Mouse (Mus musculus) forebrain, postnatal 0 days (tissue): ENCODE data around the gene Swt1. TPM values are rescaled to one million over a fixed set of nuclear protein-coding genes. Genes with fewer than 3 reads are reported as not detected.

ENCODE experiments used
- ATAC-seq: fragments of 200-750 bp; cut with Nextera tagmentation; 2 replicates; pipeline ENCODE4 v1.8.0; 2017; ENCODE audit warnings: mild to moderate bottlenecking, moderate library complexity
- DNase-seq: peaks from one replicate; pipeline ENCODE4 v3.0.0-alpha.2; 2015
- H3K27ac ChIP-seq: fragments of 300-500 bp; sonication (generic); 2 replicates; pipeline ENCODE4 v1.5.1; 2014; ENCODE audit warnings: low read depth, mild to moderate bottlenecking, antibody characterized with exemption, low read length, moderate library complexity, mixed read lengths
- H3K27me3 ChIP-seq: fragments of 300-500 bp; sonication (generic); 2 replicates; pipeline ENCODE4 v1.6.1; 2014; ENCODE audit warnings: mild to moderate bottlenecking, low read length, mixed read lengths; ENCODE audit not compliant: insufficient read depth
- H3K36me3 ChIP-seq: fragments of 300-500 bp; sonication (generic); 2 replicates; pipeline ENCODE4 v1.6.1; 2014; ENCODE audit warnings: mild to moderate bottlenecking, moderate library complexity; ENCODE audit not compliant: insufficient read depth
- H3K4me1 ChIP-seq: fragments of 300-500 bp; sonication (generic); 2 replicates; pipeline ENCODE4 v1.6.1; 2014; ENCODE audit warnings: antibody characterized with exemption; ENCODE audit not compliant: insufficient read depth
- H3K4me2 ChIP-seq: fragments of 300-500 bp; sonication (generic); 2 replicates; pipeline ENCODE4 v1.6.1; 2014; ENCODE audit warnings: low read depth, mild to moderate bottlenecking, moderate library complexity
- H3K4me3 ChIP-seq: fragments of 300-500 bp; sonication (generic); 2 replicates; pipeline ENCODE4 v1.5.1; 2014; ENCODE audit warnings: low read depth, low read length, mixed read lengths
- H3K9ac ChIP-seq: fragments of 300-500 bp; sonication (generic); 2 replicates; pipeline ENCODE4 v1.6.1; 2014; ENCODE audit warnings: mild to moderate bottlenecking
- H3K9me3 ChIP-seq: fragments of 300-500 bp; sonication (generic); 2 replicates; pipeline ENCODE4 v1.6.1; 2016; ENCODE audit warnings: low read length
- CTCF ChIP-seq: sonication (generic); IDR thresholded peaks from 2 replicates; pipeline ENCODE4 v1.5.1; 2016; ENCODE audit warnings: antibody characterized with exemption, control low read depth, low read depth
- WGBS: fragments of 180-500 bp; shearing (Covaris S2); extraction: QIAGEN DNeasy Blood & Tissue Kit; methylation state at CpG from one replicate; pipeline ENCODE4 v1.1.7; 2014; 5-methylcytosine and 5-hydroxymethylcytosine counted together
- polyA plus RNA-seq: library from polyadenylated mRNA; unstranded; fragments of >200 nt; fragmentation: Nextera tagmentation; extraction: Ambion mirVana; gene quantifications from 2 replicates; pipeline ENCODE4 v1.2.1, GENCODE M21; 2015
- total RNA-seq: library from RNA; depleted of rRNA; stranded (reverse); fragments of >200 nt; gene quantifications from 2 replicates; pipeline ENCODE4 v1.2.3, GENCODE M21; 2014

The Swt1 gene
- total and polyA plus RNA-seq, 2 experiments from 2014 or later, result 12.6 to 14.4 TPM

GRCm38 (mm10) chr1:151451946-151452345 is 23.7 kb upstream of the Swt1 start:
- Histone ChIP-seq H3K27ac (no peak overlapping the region), H3K4me2 (no peak overlapping the region), H3K27me3 (no peaks in the 10 kb centered on the region), H3K9ac (no peak overlapping the region), H3K4me1 (no peaks in the 10 kb centered on the region), H3K36me3 (peaks cover 54% of the 10 kb centered on the region), H3K4me3 (no peak overlapping the region), H3K9me3 (no peaks in the 10 kb centered on the region)
- DNase-seq (no peak), ATAC-seq (no peak)
- TF ChIP-seq CTCF, result no peak
- WGBS, result 96% methylated on average over 11 of the region's 11 CpGs

GRCm38 (mm10) chr1:151450851-151451250 is 22.6 kb upstream of the Swt1 start:
- no peak overlapping the region for H3K4me3 ChIP-seq
- ATAC-seq (peak; percentile 48; the same call in 1 of the 2 replicates), DNase-seq (no peak)
- no peaks in the 10 kb centered on the region for H3K27me3 ChIP-seq
- H3K27ac ChIP-seq, result no peak overlapping the region
- whole genome bisulfite sequencing, result 96% methylated on average over 1 of the region's 2 CpGs
- peak; percentile 37; the same call in 1 of the 2 replicates for TF ChIP-seq CTCF
- H3K4me1 ChIP-seq, result no peaks in the 10 kb centered on the region
- no peak overlapping the region for H3K9ac ChIP-seq
- no peaks in the 10 kb centered on the region for H3K9me3 ChIP-seq
- H3K36me3 ChIP-seq, result peaks cover 56% of the 10 kb centered on the region
- no peak overlapping the region for H3K4me2 ChIP-seq

- DNase-seq, result no peak
- ATAC-seq, result no peak
- Histone ChIP-seq H3K36me3 (peaks cover 61% of the 10 kb centered on the region), H3K9me3 (no peaks in the 10 kb centered on the region), H3K4me2 (no peak overlapping the region), H3K27ac (no peak overlapping the region), H3K27me3 (no peaks in the 10 kb centered on the region), H3K9ac (no peak overlapping the region), H3K4me3 (no peak overlapping the region), H3K4me1 (no peaks in the 10 kb centered on the region)
- TF ChIP-seq CTCF, result no peak
- WGBS, result 92% methylated on average over 10 of the region's 10 CpGs
Observed at GRCm38 (mm10) chr1:151449866-151450265, 21.6 kb upstream of the Swt1 start.

GRCm38 (mm10) chr1:151435431-151435830 is 7.2 kb upstream of the Swt1 start:
- H3K9me3 ChIP-seq, result no peaks in the 10 kb centered on the region
- H3K4me2 ChIP-seq, result no peak overlapping the region
- ATAC-seq (no peak), DNase-seq (no peak)
- no peak overlapping the region for H3K9ac ChIP-seq
- peaks cover 41% of the 10 kb centered on the region for H3K36me3 ChIP-seq
- no peak for TF ChIP-seq CTCF
- no peaks in the 10 kb centered on the region for H3K27me3 ChIP-seq
- no peak overlapping the region for H3K4me3 ChIP-seq
- no peak overlapping the region for H3K27ac ChIP-seq
- no peaks in the 10 kb centered on the region for H3K4me1 ChIP-seq
- 94% methylated on average over 6 of the region's 6 CpGs for WGBS

- peak overlapping the region; percentile 82 for H3K4me3 ChIP-seq
- peaks cover 5% of the 10 kb centered on the region for H3K36me3 ChIP-seq
- peak overlapping the region; percentile 59 for H3K4me2 ChIP-seq
- peaks cover 10% of the 10 kb centered on the region for H3K4me1 ChIP-seq
- DNase-seq (no peak), ATAC-seq (no peak)
- no peaks in the 10 kb centered on the region for H3K9me3 ChIP-seq
- no peaks in the 10 kb centered on the region for H3K27me3 ChIP-seq
- WGBS, result 29% methylated on average over 9 of the region's 9 CpGs
- no peak for TF ChIP-seq CTCF
- H3K9ac ChIP-seq, result peak overlapping the region; percentile 89
- H3K27ac ChIP-seq, result peak overlapping the region; percentile 96
Observed at GRCm38 (mm10) chr1:151429316-151429715, 1.1 kb upstream of the Swt1 start.

- DNase-seq (no peak), ATAC-seq (peak; percentile 10)
- peak overlapping the region; percentile 82 for H3K4me3 ChIP-seq
- peak overlapping the region; percentile 89 for H3K9ac ChIP-seq
- H3K9me3 ChIP-seq, result no peaks in the 10 kb centered on the region
- WGBS, result under 1% methylated on average over 26 of the region's 26 CpGs
- peak overlapping the region; percentile 68 for H3K4me2 ChIP-seq
- H3K27me3 ChIP-seq, result no peaks in the 10 kb centered on the region
- peak overlapping the region; percentile 42 for H3K27ac ChIP-seq
- no peaks in the 10 kb centered on the region for H3K36me3 ChIP-seq
- TF ChIP-seq CTCF, result no peak
- peaks cover 10% of the 10 kb centered on the region for H3K4me1 ChIP-seq
Observed at GRCm38 (mm10) chr1:151427888-151428262, 380 bp downstream of the Swt1 start.

- Histone ChIP-seq H3K4me3 (peak overlapping the region; percentile 82), H3K4me1 (peaks cover 10% of the 10 kb centered on the region), H3K9me3 (no peaks in the 10 kb centered on the region), H3K27me3 (no peaks in the 10 kb centered on the region), H3K27ac (no peak overlapping the region), H3K9ac (no peak overlapping the region; the same call in 1 of the 2 replicates), H3K4me2 (peak overlapping the region; percentile 68), H3K36me3 (peaks cover 5% of the 10 kb centered on the region; the same call in 1 of the 2 replicates)
- no peak for TF ChIP-seq CTCF
- no peak for DNase-seq
- 32% methylated on average over 7 of the region's 7 CpGs for WGBS
- no peak for ATAC-seq
Observed at GRCm38 (mm10) chr1:151426947-151427600, 1.2 kb downstream of the Swt1 start.
